Mouse (Mus musculus) ES-E14 (cell line): ENCODE data around the gene Nmur1. TPM values are rescaled to one million over a fixed set of nuclear protein-coding genes. Genes with fewer than 3 reads are reported as not detected.

Experiments
- DNase-seq: peaks from one replicate; pipeline ENCODE4 v3.0.0-alpha.2; 2013; ENCODE audit warnings: low read depth, low spot score
- H3K27ac ChIP-seq: 2 replicates; pipeline ENCODE4 v1.5.1; 2012; ENCODE audit warnings: low read depth, mild to moderate bottlenecking, low read length, moderate library complexity, mixed read lengths; ENCODE audit not compliant: poor library complexity, insufficient read depth, severe bottlenecking
- H3K36me3 ChIP-seq: 2 replicates; pipeline ENCODE4 v1.6.1; 2012; ENCODE audit warnings: mild to moderate bottlenecking, low read length, moderate library complexity, mixed read lengths; ENCODE audit not compliant: control insufficient read depth, poor library complexity, insufficient read depth, severe bottlenecking
- H3K4me1 ChIP-seq, 2 experiments: fragments of 150-350 bp in 1 of 2; sonication (generic) in 1 of 2; 2 replicates each; pipeline ENCODE4 v1.6.1; 2012; ENCODE audit warnings: low read length in 2 of 2, mild to moderate bottlenecking in 1 of 2, mixed read lengths in 1 of 2; ENCODE audit not compliant: control insufficient read depth in 2 of 2, insufficient read depth in 2 of 2, poor library complexity in 1 of 2
- H3K4me3 ChIP-seq, 2 experiments: fragments of 150-350 bp in 1 of 2; sonication (generic) in 1 of 2; 2 replicates each; pipeline ENCODE4 v1.5.1; 2012; ENCODE audit warnings: low read length in 2 of 2, low read depth in 1 of 2, mild to moderate bottlenecking in 1 of 2, mixed read lengths in 1 of 2; ENCODE audit not compliant: insufficient read depth in 1 of 2, poor library complexity in 1 of 2, severe bottlenecking in 1 of 2
- H3K9ac ChIP-seq: 2 replicates; pipeline ENCODE4 v1.6.1; 2012; ENCODE audit warnings: low read depth, mild to moderate bottlenecking, low read length, mixed read lengths; ENCODE audit not compliant: poor library complexity, insufficient read depth, severe bottlenecking
- H3K9me3 ChIP-seq: fragments of 150-350 bp; sonication (generic); 2 replicates; pipeline ENCODE4 v1.6.1; 2012; ENCODE audit warnings: low read depth, mild to moderate bottlenecking, low read length; ENCODE audit not compliant: control insufficient read depth, insufficient read depth
- CHD2 ChIP-seq: IDR thresholded peaks from 2 replicates; pipeline ENCODE4 v1.6.1; 2014; ENCODE audit warnings: mild to moderate bottlenecking, low read depth, low read length, inconsistent platforms
- HCFC1 ChIP-seq: IDR thresholded peaks from 2 replicates; pipeline ENCODE4 v1.6.1; 2012; ENCODE audit warnings: low read length, inconsistent platforms, borderline replicate concordance; ENCODE audit not compliant: insufficient read depth
- MAFK ChIP-seq: IDR thresholded peaks from 2 replicates; pipeline ENCODE4 v1.6.1; 2014; ENCODE audit warnings: mild to moderate bottlenecking, low read depth, low read length, inconsistent platforms; ENCODE audit not compliant: insufficient read depth
- ZC3H11A ChIP-seq: IDR thresholded peaks from 2 replicates; pipeline ENCODE4 v1.6.1; 2012; ENCODE audit warnings: low read depth, mild to moderate bottlenecking, inconsistent platforms, low read length, borderline replicate concordance
- ZNF384 ChIP-seq: IDR thresholded peaks from 2 replicates; pipeline ENCODE4 v1.6.1; 2012; ENCODE audit warnings: low read depth, low read length, inconsistent platforms
- in situ Hi-C, 2 experiments: fragments of 600-800 bp; cut with MboI; formaldehyde crosslinking; loops; one replicate each; pipeline ENCODE4 v1.15.1; 2025; ENCODE audit warnings: low sequenced_read_pairs in 2 of 2, inconsistent platforms in 1 of 2; ENCODE audit not compliant: unreplicated experiment in 2 of 2
- total RNA-seq: library from RNA; depleted of rRNA; stranded (reverse); fragments of 300-350 nt; gene quantifications from 2 replicates; pipeline ENCODE4 v1.2.3, GENCODE M21; 2012; rRNA removed

The Nmur1 gene
- total RNA-seq, 1 experiment: 0.18 TPM

GRCm38 (mm10) chr1:86336330-86336729 lies 89.7 kb downstream of the Nmur1 start:
- no peak overlapping the region for H3K9ac ChIP-seq
- H3K9me3 ChIP-seq: no peaks in the 10 kb centered on the region
- H3K36me3 ChIP-seq: no peaks in the 10 kb centered on the region
- peaks cover 0 to 10% of the 10 kb centered on the region in 2 experiments; a peak in 1 of 4 replicates for H3K4me1 ChIP-seq
- in situ Hi-C loops: loop anchor here (5.0 to 10.0 kb wide), 2 partner anchors 149 to 152 kb away; no protein-coding TSS in a partner anchor
- no peak overlapping the region for H3K4me3 ChIP-seq
- DNase-seq: no peak
- H3K27ac ChIP-seq: no peak overlapping the region
- TF ChIP-seq ZC3H11A (no peak), ZNF384 (no peak), MAFK (no peak), HCFC1 (no peak), CHD2 (no peak)

Other genes with a start within 250 kb of the Nmur1 start
- gene B3gnt7, start 123.4 kb downstream of the Nmur1 start, total RNA-seq: 103 and 166 TPM in 2 replicates
- 496 and 529 TPM in 2 replicates for gene Ncl, start 66.8 kb downstream of the Nmur1 start, total RNA-seq
- 0.11 TPM in 1 of 2 replicates, not detected in the other for gene Tex44, start 101 bp upstream of the Nmur1 start, total RNA-seq
- 2,106 and 2,587 TPM in 2 replicates for gene Ptma, start 100.5 kb upstream of the Nmur1 start, total RNA-seq
- 5.4 and 9.2 TPM in 2 replicates for gene Pde6d, start 156.4 kb upstream of the Nmur1 start, total RNA-seq
- 23.6 and 27.4 TPM in 2 replicates for gene Cops7b, start 156.7 kb upstream of the Nmur1 start, total RNA-seq
- gene Nppc, start 244.3 kb upstream of the Nmur1 start, total RNA-seq: 0.45 and 1.5 TPM in 2 replicates